Mouse (Mus musculus) lung, embryonic 15.5 days (tissue): ENCODE data around the gene Slc35b2. TPM values are rescaled to one million over a fixed set of nuclear protein-coding genes. Genes with fewer than 3 reads are reported as not detected.

Experiments
- ATAC-seq: fragments of 200-750 bp; cut with Nextera tagmentation; 2 replicates; pipeline ENCODE4 v1.8.0; 2017; ENCODE audit warnings: moderate number of reproducible peaks, borderline replicate concordance; ENCODE audit not compliant: low FRiP score, low TSS enrichment; ENCODE audit errors: extremely low read depth
- H3K27ac ChIP-seq: fragments of 300-500 bp; sonication (generic); 2 replicates; pipeline ENCODE4 v1.5.1; 2015; ENCODE audit warnings: moderate library complexity, mild to moderate bottlenecking, inconsistent platforms
- H3K27me3 ChIP-seq: fragments of 300-500 bp; sonication (generic); 2 replicates; pipeline ENCODE4 v1.6.1; 2015; ENCODE audit warnings: inconsistent platforms
- H3K36me3 ChIP-seq: fragments of 300-500 bp; sonication (generic); 2 replicates; pipeline ENCODE4 v1.6.1; 2015; ENCODE audit warnings: inconsistent platforms
- H3K4me1 ChIP-seq: fragments of 300-500 bp; sonication (generic); 2 replicates; pipeline ENCODE4 v1.6.1; 2015; ENCODE audit warnings: inconsistent platforms
- H3K4me2 ChIP-seq: fragments of 300-500 bp; sonication (generic); 2 replicates; pipeline ENCODE4 v1.6.1; 2015; ENCODE audit warnings: inconsistent platforms, mild to moderate bottlenecking, moderate library complexity
- H3K4me3 ChIP-seq: fragments of 300-500 bp; sonication (generic); 2 replicates; pipeline ENCODE4 v1.5.1; 2015; ENCODE audit warnings: mild to moderate bottlenecking, inconsistent platforms
- H3K9ac ChIP-seq: fragments of 300-500 bp; sonication (generic); 2 replicates; pipeline ENCODE4 v1.6.1; 2015; ENCODE audit warnings: inconsistent platforms
- H3K9me3 ChIP-seq: fragments of 300-500 bp; sonication (generic); 2 replicates; pipeline ENCODE4 v1.6.1; 2016; ENCODE audit warnings: inconsistent platforms
- WGBS: fragments of 180-500 bp; shearing (Covaris S2); methylation state at CpG from one replicate; pipeline ENCODE4 v1.1.7; 2015; 5-methylcytosine and 5-hydroxymethylcytosine counted together
- polyA plus RNA-seq: library from polyadenylated mRNA; unstranded; fragments of >200 nt; fragmentation: Nextera tagmentation; extraction: Ambion mirVana; gene quantifications from 2 replicates; pipeline ENCODE4 v1.2.1, GENCODE M21; 2015

Slc35b2 gene
- polyA plus RNA-seq, 1 experiment from 2014 or later: 141 TPM

DNA sequence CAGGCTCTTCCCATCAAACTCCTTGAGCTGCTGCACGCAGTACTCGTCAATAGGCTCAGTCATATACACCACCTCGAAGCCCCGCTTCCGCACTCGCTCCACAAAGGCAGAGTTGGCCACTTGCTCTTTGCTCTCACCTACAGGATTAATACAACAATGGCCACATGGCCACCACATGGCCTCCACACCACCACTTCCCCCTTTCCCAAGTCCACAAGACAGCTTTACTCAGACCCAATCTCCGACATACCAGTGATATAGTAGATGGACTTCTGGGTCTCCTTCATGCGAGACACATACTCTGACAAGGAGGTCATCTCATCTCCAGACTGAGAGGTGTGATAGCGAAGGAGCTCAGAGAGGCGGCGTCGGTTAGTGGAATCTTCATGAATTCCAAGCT lies 5.3 kb downstream of the Slc35b2 start:
- Histone ChIP-seq H3K4me2 (no peak overlapping the region), H3K9ac (no peak overlapping the region), H3K27me3 (no peaks in the 10 kb centered on the region), H3K36me3 (peaks cover 64% of the 10 kb centered on the region), H3K4me1 (peaks cover 51% of the 10 kb centered on the region), H3K4me3 (no peak overlapping the region), H3K27ac (no peak overlapping the region), H3K9me3 (no peaks in the 10 kb centered on the region)
- WGBS: 80% methylated on average over 12 of the region's 12 CpGs
- ATAC-seq: no peak

DNA sequence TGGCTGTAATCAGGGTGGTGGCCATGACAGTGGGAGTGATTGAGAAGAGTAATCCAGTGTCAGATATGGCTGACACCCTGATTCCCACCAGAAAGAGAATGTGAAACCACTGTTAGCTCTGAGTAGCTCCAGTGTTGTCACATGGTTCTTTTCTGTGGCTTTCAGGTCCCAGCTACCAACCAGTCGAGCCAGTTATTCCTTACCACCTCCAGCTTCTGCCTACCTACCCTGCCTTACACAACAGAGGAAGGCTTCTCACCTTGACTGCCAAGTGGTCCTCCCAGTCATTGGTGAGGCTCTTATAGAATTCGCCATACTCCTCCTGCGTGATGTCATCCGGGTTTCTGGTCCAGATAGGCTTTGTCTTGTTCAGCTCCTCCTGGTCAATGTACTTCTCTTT lies 6.3 kb downstream of the Slc35b2 start:
- H3K9me3 ChIP-seq: no peaks in the 10 kb centered on the region
- H3K36me3 ChIP-seq: peaks cover 64% of the 10 kb centered on the region
- H3K4me3 ChIP-seq: no peak overlapping the region
- H3K9ac ChIP-seq: no peak overlapping the region
- H3K4me1 ChIP-seq: peaks cover 52% of the 10 kb centered on the region
- no peak overlapping the region for H3K27ac ChIP-seq
- 66% methylated on average over 4 of the region's 4 CpGs for WGBS
- H3K27me3 ChIP-seq: no peaks in the 10 kb centered on the region
- no peak overlapping the region for H3K4me2 ChIP-seq
- no peak for ATAC-seq

DNA sequence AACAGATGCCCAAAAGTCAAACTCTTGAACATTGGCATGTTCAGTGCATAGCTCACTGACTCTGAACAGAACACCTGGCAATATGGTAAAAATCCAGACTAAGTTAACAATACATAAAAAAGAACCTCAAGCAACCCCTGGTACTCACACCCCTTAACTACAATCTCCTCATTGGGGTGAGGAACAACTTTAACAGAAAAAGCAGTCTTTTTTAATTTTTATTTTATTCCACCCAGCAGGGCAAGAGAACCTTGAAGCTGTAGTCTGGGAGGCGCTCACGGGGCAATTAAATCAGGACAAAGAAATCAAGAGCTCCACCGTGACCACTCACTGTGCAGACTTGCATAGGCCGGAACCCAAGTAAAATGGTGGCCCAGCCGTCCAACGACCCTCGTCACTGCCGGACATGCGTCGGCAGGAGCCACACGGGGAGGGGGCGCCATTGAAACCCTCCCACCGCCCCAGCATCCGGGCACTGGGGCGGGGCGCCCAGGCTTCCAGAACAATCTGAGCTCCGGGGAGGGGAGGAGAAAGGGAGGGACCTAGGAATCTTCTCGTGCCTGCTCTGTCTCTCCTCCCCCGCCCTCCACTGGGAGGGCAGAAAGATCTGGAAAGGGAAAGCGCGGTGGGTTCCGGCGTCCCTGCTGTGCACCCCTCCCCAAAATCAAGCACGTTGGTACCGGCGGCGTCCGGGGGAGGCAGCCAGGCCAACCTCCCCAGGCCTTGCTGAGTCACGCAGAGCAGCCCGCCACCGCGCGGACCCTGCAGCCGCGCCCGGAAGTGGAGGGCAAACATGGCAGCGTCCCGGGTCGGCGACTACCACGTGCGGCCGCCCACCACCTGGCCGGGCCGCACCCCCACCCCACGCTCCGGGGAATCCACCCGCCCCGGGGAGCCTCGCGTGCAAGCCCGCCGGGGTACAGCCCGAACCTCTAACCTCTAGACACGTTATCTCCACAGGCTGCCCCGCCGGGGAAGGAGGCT lies 8.7 kb downstream of the Slc35b2 start:
- under 1% methylated on average over 55 of the region's 57 CpGs for WGBS
- H3K36me3 ChIP-seq: peaks cover 46% of the 10 kb centered on the region
- H3K9me3 ChIP-seq: no peaks in the 10 kb centered on the region
- H3K9ac ChIP-seq: peak overlapping the region; percentile 96
- H3K4me3 ChIP-seq: peak overlapping the region; percentile 97
- no peaks in the 10 kb centered on the region for H3K27me3 ChIP-seq
- ATAC-seq: peak; percentile 77
- H3K4me2 ChIP-seq: peak overlapping the region; percentile 88
- peaks cover 46% of the 10 kb centered on the region for H3K4me1 ChIP-seq
- H3K27ac ChIP-seq: peak overlapping the region; percentile 97

DNA sequence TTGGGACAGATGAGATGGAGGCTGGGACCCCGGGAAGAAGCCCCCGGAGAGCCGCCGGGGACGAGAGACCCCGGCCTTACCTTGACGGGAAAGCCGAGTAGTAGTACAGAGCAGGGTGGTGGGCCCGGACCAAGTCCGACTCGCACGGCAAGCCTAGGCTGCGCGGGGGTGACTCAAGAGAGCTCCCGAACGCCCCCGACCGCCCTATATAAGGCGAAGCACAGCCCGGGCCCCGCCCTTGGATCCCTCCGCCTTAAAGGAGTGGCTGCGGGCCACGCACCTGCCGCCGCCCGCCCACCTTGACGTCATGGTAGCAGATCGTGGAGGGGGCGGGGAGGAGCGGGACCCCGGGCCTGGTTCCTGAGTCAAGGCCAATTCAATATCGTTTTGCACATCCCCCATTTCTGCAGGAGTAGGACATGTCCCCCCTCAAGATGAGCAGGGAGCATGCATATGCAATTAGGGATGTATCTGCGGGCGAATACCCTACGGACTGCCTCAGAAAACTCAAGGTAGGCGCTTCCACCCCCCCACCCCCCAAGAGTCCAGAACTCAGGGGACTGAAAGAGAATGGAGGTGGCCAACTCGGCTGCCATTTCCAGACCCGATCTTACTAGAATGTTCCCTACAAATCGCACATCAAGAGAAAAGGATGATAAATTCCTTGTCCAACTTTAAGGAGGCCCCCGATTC lies 9.6 kb downstream of the Slc35b2 start, which contains the start of gene Hsp90ab1:
Hsp90ab1 (minus strand) TSS at position 185 of the 693 bp plus-strand sequence.
- no peaks in the 10 kb centered on the region for H3K9me3 ChIP-seq
- H3K4me2 ChIP-seq: peak within 1 kb of the TSS; percentile 88
- H3K27ac ChIP-seq: peak within 1 kb of the TSS; percentile 97
- peaks cover 38% of the 10 kb centered on the region for H3K36me3 ChIP-seq
- peaks cover 45% of the 10 kb centered on the region for H3K4me1 ChIP-seq
- H3K9ac ChIP-seq: peak within 1 kb of the TSS; percentile 96
- ATAC-seq: peak; percentile 79
- H3K27me3 ChIP-seq: no peaks in the 10 kb centered on the region
- peak within 1 kb of the TSS; percentile 97 for H3K4me3 ChIP-seq
- under 1% methylated on average over 41 of the region's 41 CpGs for WGBS

DNA sequence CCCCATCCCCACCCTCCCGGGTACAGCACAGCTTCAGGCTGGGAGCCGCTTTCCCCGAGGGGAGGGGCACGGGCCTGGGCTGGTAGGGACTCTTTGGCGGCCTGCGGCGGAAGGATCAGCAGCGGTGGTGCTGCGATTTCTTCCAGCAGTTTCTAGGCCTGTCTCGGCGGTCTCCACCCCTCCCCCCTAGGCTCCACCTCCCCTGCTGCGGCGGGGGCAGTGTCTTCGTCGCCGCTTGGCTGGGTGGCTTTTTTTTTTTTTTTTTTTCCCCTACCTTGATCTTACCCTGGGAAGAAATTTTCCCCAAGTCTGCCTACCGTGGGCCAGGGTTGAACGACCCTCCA lies 10.1 kb downstream of the Slc35b2 start:
- no peaks in the 10 kb centered on the region for H3K9me3 ChIP-seq
- H3K9ac ChIP-seq: peak overlapping the region; percentile 96
- 0% methylated on average over 15 of the region's 18 CpGs for WGBS
- H3K4me2 ChIP-seq: peak overlapping the region; percentile 88
- peak; percentile 69 for ATAC-seq
- peak overlapping the region; percentile 97 for H3K27ac ChIP-seq
- H3K4me3 ChIP-seq: peak overlapping the region; percentile 97
- no peaks in the 10 kb centered on the region for H3K27me3 ChIP-seq
- H3K4me1 ChIP-seq: peaks cover 47% of the 10 kb centered on the region
- H3K36me3 ChIP-seq: peaks cover 32% of the 10 kb centered on the region

DNA sequence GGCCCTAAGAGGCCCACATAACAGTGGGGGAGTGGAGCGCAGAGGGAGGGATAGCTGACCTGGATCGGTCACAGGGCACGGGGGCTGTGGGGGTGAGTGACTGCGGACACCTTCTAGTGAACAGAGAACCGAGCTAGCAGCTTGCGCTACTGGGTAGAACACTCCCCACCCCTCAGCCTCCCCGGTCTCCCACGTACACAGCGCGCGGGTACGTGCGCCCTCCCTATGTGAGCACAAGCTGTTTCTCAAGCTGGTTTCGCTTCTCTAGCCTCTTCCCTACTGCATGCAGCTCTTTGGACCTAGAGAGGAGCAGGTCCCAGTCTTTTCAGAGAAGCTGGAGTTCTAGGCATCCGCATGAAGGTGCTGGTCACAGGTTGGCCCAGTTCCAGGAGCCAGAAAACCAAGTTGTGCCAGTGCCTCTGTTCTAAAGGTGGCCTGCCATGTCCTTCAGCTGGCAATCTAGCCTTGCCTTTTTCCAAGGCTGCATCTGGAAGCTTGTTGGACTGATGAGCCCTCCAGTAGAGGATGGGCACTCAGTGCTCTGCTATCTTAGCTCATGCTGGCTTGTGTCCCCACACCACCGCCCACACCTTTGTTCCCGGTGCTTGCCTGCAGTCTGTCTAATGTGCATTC lies 10.6 kb downstream of the Slc35b2 start:
- Histone ChIP-seq H3K36me3 (peaks cover 27% of the 10 kb centered on the region), H3K27me3 (no peaks in the 10 kb centered on the region), H3K4me3 (peak overlapping the region; percentile 97), H3K27ac (peak overlapping the region; percentile 97), H3K4me2 (peak overlapping the region; percentile 88), H3K9ac (peak overlapping the region; percentile 96), H3K9me3 (no peaks in the 10 kb centered on the region), H3K4me1 (peaks cover 43% of the 10 kb centered on the region)
- 5% methylated on average over 17 of the region's 17 CpGs for WGBS
- ATAC-seq: peak; percentile 50

DNA sequence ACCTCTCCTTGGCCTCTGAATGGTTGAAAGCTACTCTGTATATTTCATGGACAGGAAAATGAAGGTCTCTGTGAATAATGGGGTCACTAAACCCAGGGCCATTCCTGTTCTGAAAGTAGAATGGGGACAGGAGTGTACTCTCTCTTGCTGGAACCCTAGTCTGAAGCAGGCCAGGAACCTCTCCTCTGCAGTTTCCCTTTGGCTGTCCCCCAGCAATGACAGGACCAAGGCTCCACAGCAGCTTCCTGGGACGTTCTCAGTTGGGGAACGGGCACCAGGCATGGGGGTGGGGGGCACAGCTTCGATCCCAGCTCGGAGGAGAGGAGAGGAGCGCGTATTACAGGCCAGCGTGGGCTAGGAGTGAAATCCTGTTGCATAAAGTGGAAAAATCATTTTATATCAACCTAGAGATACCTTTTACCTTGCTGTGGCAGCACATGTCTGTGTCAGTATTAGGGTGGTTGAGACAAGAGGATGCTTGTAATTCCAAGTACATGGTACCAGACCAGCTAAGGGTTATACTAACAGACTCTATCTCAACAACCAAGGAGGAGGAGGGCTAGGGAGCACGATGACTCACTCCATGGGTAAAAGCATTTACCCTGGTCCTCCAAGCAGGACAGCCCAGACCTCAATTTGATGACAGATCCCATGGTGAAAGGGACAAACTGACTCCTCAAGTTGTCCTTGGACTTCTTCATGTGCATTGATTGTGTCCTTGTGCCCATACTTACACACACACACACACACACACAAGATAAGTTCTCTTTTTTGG lies 11.6 kb downstream of the Slc35b2 start:
- Histone ChIP-seq H3K4me1 (peaks cover 34% of the 10 kb centered on the region), H3K36me3 (peaks cover 17% of the 10 kb centered on the region), H3K27me3 (no peaks in the 10 kb centered on the region), H3K4me2 (no peak overlapping the region), H3K27ac (peak overlapping the region; percentile 97; the same call in 1 of the 2 replicates), H3K9ac (no peak overlapping the region), H3K4me3 (no peak overlapping the region), H3K9me3 (no peaks in the 10 kb centered on the region)
- WGBS: 88% methylated on average over 8 of the region's 8 CpGs
- no peak for ATAC-seq

DNA sequence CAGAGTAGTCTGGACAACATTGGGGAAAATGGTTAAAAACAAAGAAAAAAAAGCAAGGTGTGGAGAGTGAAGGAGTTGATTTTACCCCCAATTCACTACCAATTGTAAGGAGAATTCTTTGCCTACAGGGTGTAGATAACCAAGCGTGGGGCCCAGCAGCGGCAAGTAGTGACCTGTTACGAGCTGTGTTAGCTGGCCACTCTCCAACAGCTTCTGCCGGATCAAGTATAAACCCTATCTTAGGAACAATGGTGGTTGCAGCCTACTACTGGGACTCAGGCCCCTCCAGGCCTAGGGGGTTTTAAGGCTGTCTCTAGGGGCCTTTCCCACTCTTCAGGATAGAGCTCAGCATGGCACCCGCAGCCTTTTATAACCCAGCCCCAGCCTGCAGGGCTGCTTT lies 14.6 kb downstream of the Slc35b2 start:
- Histone ChIP-seq H3K9ac (no peak overlapping the region), H3K27ac (peak overlapping the region; percentile 41), H3K4me2 (no peak overlapping the region), H3K4me1 (peaks cover 30% of the 10 kb centered on the region), H3K27me3 (no peaks in the 10 kb centered on the region), H3K9me3 (no peaks in the 10 kb centered on the region), H3K4me3 (no peak overlapping the region), H3K36me3 (no peaks in the 10 kb centered on the region)
- ATAC-seq: no peak
- 37% methylated on average over 5 of the region's 5 CpGs for WGBS

DNA sequence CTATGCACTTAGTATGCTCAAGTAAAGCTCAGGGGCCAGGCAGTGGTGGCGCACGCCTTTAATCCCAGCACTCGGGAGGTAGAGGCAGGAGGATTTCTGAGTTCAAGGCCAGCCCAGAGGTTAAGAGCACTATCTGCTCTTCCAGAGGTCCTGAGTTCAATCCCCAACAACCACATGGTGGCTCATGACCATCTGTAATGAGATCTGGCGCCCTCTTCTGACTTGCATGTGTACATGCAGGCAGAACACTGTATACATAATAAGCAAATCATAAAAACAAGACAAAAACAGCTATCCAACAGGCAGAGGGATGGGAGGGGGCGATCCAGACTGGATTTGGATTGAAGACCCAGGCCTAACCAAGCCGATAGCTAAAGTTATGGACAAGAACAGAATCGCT lies 15.2 kb downstream of the Slc35b2 start:
- no peak overlapping the region for H3K9ac ChIP-seq
- H3K4me3 ChIP-seq: no peak overlapping the region
- WGBS: 73% methylated on average over 7 of the region's 7 CpGs
- no peaks in the 10 kb centered on the region for H3K27me3 ChIP-seq
- no peaks in the 10 kb centered on the region for H3K36me3 ChIP-seq
- no peaks in the 10 kb centered on the region for H3K9me3 ChIP-seq
- no peak overlapping the region for H3K4me2 ChIP-seq
- peaks cover 30% of the 10 kb centered on the region for H3K4me1 ChIP-seq
- ATAC-seq: no peak
- peak overlapping the region; percentile 41 for H3K27ac ChIP-seq

DNA sequence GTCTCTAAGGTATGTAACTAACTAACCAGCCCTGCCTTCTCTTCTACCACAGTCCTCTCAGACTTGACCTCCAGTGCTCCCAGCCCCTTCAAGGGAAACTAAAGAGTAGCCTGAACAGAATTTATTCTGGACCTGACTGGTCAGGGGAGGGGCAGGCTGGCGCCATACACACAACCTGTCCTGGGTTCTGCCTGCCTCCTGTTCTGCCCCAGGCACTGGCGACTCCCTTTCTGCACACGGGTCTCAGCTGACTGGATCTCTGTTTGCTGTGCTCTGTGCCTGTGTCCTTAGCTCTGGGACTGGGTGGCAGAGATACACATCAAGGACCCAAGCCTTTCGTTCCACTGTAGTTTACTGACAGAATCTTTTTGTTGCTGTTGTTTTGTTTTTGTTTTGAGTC lies 15.9 kb downstream of the Slc35b2 start:
- Histone ChIP-seq H3K4me2 (no peak overlapping the region), H3K27ac (no peak overlapping the region), H3K27me3 (no peaks in the 10 kb centered on the region), H3K4me1 (peaks cover 34% of the 10 kb centered on the region), H3K9me3 (no peaks in the 10 kb centered on the region), H3K9ac (no peak overlapping the region), H3K36me3 (no peaks in the 10 kb centered on the region), H3K4me3 (no peak overlapping the region)
- WGBS: 72% methylated on average over 4 of the region's 4 CpGs
- ATAC-seq: no peak

DNA sequence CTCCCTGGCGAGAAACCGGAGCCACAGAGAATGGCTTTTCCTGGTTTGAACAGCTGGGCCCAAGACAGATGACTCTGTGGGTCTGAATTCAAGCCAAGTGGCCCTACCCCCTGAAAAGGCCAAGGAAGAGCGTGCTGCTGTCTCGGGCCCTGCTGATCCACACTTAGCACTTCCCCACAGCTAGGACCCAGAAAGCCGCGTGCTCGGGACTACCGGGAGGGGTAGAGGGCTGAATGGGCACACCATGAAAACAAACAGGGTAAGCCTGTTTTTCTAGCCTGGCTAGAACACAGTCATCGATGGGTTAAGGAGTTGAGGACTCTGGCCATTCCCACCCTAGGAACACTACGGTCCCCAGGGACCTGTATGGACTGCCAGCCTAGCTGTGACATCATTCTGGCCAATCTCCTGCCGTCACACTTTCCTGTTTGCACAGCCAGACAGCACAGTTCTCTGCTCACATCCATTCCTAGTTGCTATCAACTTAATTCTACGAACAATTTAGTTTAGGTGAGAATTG lies 17.3 kb downstream of the Slc35b2 start:
- ATAC-seq: no peak; the same call in 1 of the 2 replicates
- Histone ChIP-seq H3K4me2 (peak overlapping the region; percentile 21; the same call in 1 of the 2 replicates), H3K27me3 (no peaks in the 10 kb centered on the region), H3K9ac (no peak overlapping the region), H3K9me3 (no peaks in the 10 kb centered on the region), H3K27ac (peak overlapping the region; percentile 61), H3K36me3 (no peaks in the 10 kb centered on the region), H3K4me1 (peaks cover 40% of the 10 kb centered on the region), H3K4me3 (no peak overlapping the region)
- WGBS: 17% methylated on average over 12 of the region's 12 CpGs
